Mouse (Mus musculus): ENCODE data around the gene Zfp57. TPM values are rescaled to one million over a fixed set of nuclear protein-coding genes. Genes with fewer than 3 reads are reported as not detected.

The Zfp57 gene
- total and polyA plus RNA-seq, 2 experiments from 2014 or later, result 140 to 171 TPM

- no peaks in the 10 kb centered on the region for H3K36me3 ChIP-seq (ENCODE audit: insufficient read depth, low read length)
- WGBS, result 89% methylated on average over 1 of the region's 1 CpGs
- DNase-seq (ENCODE audit: low spot score) (no peak), ATAC-seq (ENCODE audit: low FRiP score) (no peak)
- H3K9ac ChIP-seq (replicated peaks; ENCODE audit: low read length, poor library complexity, severe bottlenecking), result no peak overlapping the region
- H3K27me3 ChIP-seq (ENCODE audit: insufficient read depth, low read length), result no peaks in the 10 kb centered on the region
- TF ChIP-seq CTCF (IDR thresholded peaks at IDR 0.05), result no peak
- H3K27ac ChIP-seq (ENCODE audit: low read depth, low read length), result no peak overlapping the region
- no peaks in the 10 kb centered on the region for H3K4me1 ChIP-seq (ENCODE audit: insufficient read depth, low read length)
- no peak overlapping the region for H3K4me2 ChIP-seq (ENCODE audit: low read depth, low read length, poor library complexity, severe bottlenecking)
- H3K9me3 ChIP-seq (ENCODE audit: low read length), result no peaks in the 10 kb centered on the region
- no peak overlapping the region for H3K4me3 ChIP-seq (ENCODE audit: low read depth, low read length)
Observed at GRCm38 (mm10) chr17:36966875-36967274, 34.1 kb upstream of the Zfp57 start.

- DNase-seq (ENCODE audit: low spot score) (no peak), ATAC-seq (ENCODE audit: low FRiP score) (no peak)
- Histone ChIP-seq H3K27me3 (ENCODE audit: insufficient read depth, low read length) (no peaks in the 10 kb centered on the region), H3K9ac (replicated peaks; ENCODE audit: low read length, poor library complexity, severe bottlenecking) (no peak overlapping the region), H3K27ac (ENCODE audit: low read depth, low read length) (no peak overlapping the region), H3K4me2 (ENCODE audit: low read depth, low read length, poor library complexity, severe bottlenecking) (no peak overlapping the region), H3K4me3 (ENCODE audit: low read depth, low read length) (no peak overlapping the region), H3K4me1 (ENCODE audit: insufficient read depth, low read length) (no peaks in the 10 kb centered on the region), H3K9me3 (ENCODE audit: low read length) (no peaks in the 10 kb centered on the region), H3K36me3 (ENCODE audit: insufficient read depth, low read length) (no peaks in the 10 kb centered on the region)
- WGBS, result 84% methylated on average over 14 of the region's 14 CpGs
- TF ChIP-seq CTCF (IDR thresholded peaks at IDR 0.05), result no peak
Observed at GRCm38 (mm10) chr17:36970316-36970890, 30.6 kb upstream of the Zfp57 start.

- Histone ChIP-seq H3K9me3 (ENCODE audit: low read length) (no peaks in the 10 kb centered on the region), H3K36me3 (ENCODE audit: insufficient read depth, low read length) (no peaks in the 10 kb centered on the region), H3K4me1 (ENCODE audit: insufficient read depth, low read length) (no peaks in the 10 kb centered on the region), H3K27me3 (ENCODE audit: insufficient read depth, low read length) (no peaks in the 10 kb centered on the region), H3K4me2 (ENCODE audit: low read depth, low read length, poor library complexity, severe bottlenecking) (no peak overlapping the region), H3K9ac (replicated peaks; ENCODE audit: low read length, poor library complexity, severe bottlenecking) (no peak overlapping the region), H3K27ac (ENCODE audit: low read depth, low read length) (no peak overlapping the region), H3K4me3 (ENCODE audit: low read depth, low read length) (no peak overlapping the region)
- ATAC-seq (ENCODE audit: low FRiP score) (no peak), DNase-seq (ENCODE audit: low spot score) (no peak)
- no peak for TF ChIP-seq CTCF (IDR thresholded peaks at IDR 0.05)
- 90% methylated on average over 6 of the region's 6 CpGs for WGBS
Observed at GRCm38 (mm10) chr17:36971172-36971850, 29.7 kb upstream of the Zfp57 start.

- no peak for DNase-seq (ENCODE audit: low spot score)
- H3K27me3 ChIP-seq (ENCODE audit: insufficient read depth, low read length), result no peaks in the 10 kb centered on the region
- WGBS, result 94% methylated on average over 3 of the region's 3 CpGs
- no peaks in the 10 kb centered on the region for H3K9me3 ChIP-seq (ENCODE audit: low read length)
- no peaks in the 10 kb centered on the region for H3K4me1 ChIP-seq (ENCODE audit: insufficient read depth, low read length)
- no peaks in the 10 kb centered on the region for H3K36me3 ChIP-seq (ENCODE audit: insufficient read depth, low read length)
- H3K4me2 ChIP-seq (ENCODE audit: low read depth, low read length, poor library complexity, severe bottlenecking), result no peak overlapping the region
- no peak for ATAC-seq (ENCODE audit: low FRiP score)
- no peak overlapping the region for H3K27ac ChIP-seq (ENCODE audit: low read depth, low read length)
- TF ChIP-seq CTCF (IDR thresholded peaks at IDR 0.05), result no peak
- H3K4me3 ChIP-seq (ENCODE audit: low read depth, low read length), result no peak overlapping the region
- no peak overlapping the region for H3K9ac ChIP-seq (replicated peaks; ENCODE audit: low read length, poor library complexity, severe bottlenecking)
Observed at GRCm38 (mm10) chr17:36972791-36973190, 28.2 kb upstream of the Zfp57 start.

GRCm38 (mm10) chr17:36973271-36973787 is 27.6 kb upstream of the Zfp57 start:
- no peaks in the 10 kb centered on the region for H3K27me3 ChIP-seq (ENCODE audit: insufficient read depth, low read length)
- no peak for ATAC-seq (ENCODE audit: low FRiP score)
- no peaks in the 10 kb centered on the region for H3K9me3 ChIP-seq (ENCODE audit: low read length)
- TF ChIP-seq CTCF (IDR thresholded peaks at IDR 0.05), result no peak
- H3K36me3 ChIP-seq (ENCODE audit: insufficient read depth, low read length), result no peaks in the 10 kb centered on the region
- H3K9ac ChIP-seq (replicated peaks; ENCODE audit: low read length, poor library complexity, severe bottlenecking), result no peak overlapping the region
- H3K27ac ChIP-seq (ENCODE audit: low read depth, low read length), result no peak overlapping the region
- no peaks in the 10 kb centered on the region for H3K4me1 ChIP-seq (ENCODE audit: insufficient read depth, low read length)
- 65% methylated on average over 8 of the region's 8 CpGs for WGBS
- DNase-seq (ENCODE audit: low spot score), result no peak
- no peak overlapping the region for H3K4me3 ChIP-seq (ENCODE audit: low read depth, low read length)
- no peak overlapping the region for H3K4me2 ChIP-seq (ENCODE audit: low read depth, low read length, poor library complexity, severe bottlenecking)

- H3K36me3 ChIP-seq (ENCODE audit: insufficient read depth, low read length), result no peaks in the 10 kb centered on the region
- whole genome bisulfite sequencing, result 16% methylated on average over 18 of the region's 18 CpGs
- H3K4me1 ChIP-seq (ENCODE audit: insufficient read depth, low read length), result no peaks in the 10 kb centered on the region
- H3K4me3 ChIP-seq (ENCODE audit: low read depth, low read length), result no peak within 1 kb of the TSS
- H3K27ac ChIP-seq (ENCODE audit: low read depth, low read length), result no peak within 1 kb of the TSS
- TF ChIP-seq CTCF (IDR thresholded peaks at IDR 0.05), result no peak
- no peak within 1 kb of the TSS for H3K9ac ChIP-seq (replicated peaks; ENCODE audit: low read length, poor library complexity, severe bottlenecking)
- no peak within 1 kb of the TSS for H3K4me2 ChIP-seq (ENCODE audit: low read depth, low read length, poor library complexity, severe bottlenecking)
- ATAC-seq (ENCODE audit: low FRiP score) (no peak), DNase-seq (ENCODE audit: low spot score) (no peak)
- no peaks in the 10 kb centered on the region for H3K27me3 ChIP-seq (ENCODE audit: insufficient read depth, low read length)
- no peaks in the 10 kb centered on the region for H3K9me3 ChIP-seq (ENCODE audit: low read length)
Observed at GRCm38 (mm10) chr17:36981221-36981813, 19.6 kb upstream of the Zfp57 start, which contains the start of gene 2410137M14Rik. 2410137M14Rik (minus strand) TSS chr17:36981237.

Measured in midbrain, postnatal 0 days (tissue).